Mouse (Mus musculus) heart, postnatal 14 days (tissue): ENCODE results near the gene Spaca6. TPM values are rescaled to one million over a fixed set of nuclear protein-coding genes. Genes with fewer than 3 reads are reported as not detected.
"Not testable (repeated sequence)": the region's sequence is repeated elsewhere in the genome, so short reads cannot be mapped to it uniquely, and the experiment has no call there.

Experiments
- DNase-seq, 2 experiments: peaks; one replicate each; pipeline ENCODE4 v3.0.0; 2021 to 2022
- intact Hi-C: fragments of 180-260 bp; cut with DNase I; formaldehyde crosslinking; loops from one replicate; pipeline ENCODE4 v1.15.1; 2025
- total RNA-seq, 2 experiments: library from RNA; stranded (reverse); gene quantifications; 2 replicates each; pipeline ENCODE4 v1.2.3; 2021

Gene Spaca6
- total RNA-seq, 2 experiments from 2014 or later, result 14.9 to 23.6 TPM

DNA sequence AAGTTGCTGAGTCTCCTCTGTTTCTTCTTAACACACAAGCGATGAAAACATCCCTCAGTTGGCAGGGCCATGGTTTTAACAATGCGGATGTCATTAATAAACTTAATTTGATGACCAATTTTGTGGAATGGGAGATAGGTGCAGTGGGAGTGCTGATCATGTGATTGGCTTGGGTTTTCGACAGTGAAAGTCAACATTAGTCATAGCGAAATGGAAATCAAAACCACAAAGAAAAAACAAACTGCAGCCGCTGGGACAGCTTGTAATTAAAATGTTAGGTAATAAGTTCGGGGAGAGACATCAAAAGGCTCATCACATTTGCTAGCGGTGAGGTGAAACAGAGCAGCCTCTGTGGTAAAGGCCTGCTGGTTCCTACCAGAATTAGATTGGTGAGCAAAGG is 13.8 kb downstream of the Spaca6 start:
- DNase-seq, result no peak
- intact Hi-C loops, result no loop called here

DNA sequence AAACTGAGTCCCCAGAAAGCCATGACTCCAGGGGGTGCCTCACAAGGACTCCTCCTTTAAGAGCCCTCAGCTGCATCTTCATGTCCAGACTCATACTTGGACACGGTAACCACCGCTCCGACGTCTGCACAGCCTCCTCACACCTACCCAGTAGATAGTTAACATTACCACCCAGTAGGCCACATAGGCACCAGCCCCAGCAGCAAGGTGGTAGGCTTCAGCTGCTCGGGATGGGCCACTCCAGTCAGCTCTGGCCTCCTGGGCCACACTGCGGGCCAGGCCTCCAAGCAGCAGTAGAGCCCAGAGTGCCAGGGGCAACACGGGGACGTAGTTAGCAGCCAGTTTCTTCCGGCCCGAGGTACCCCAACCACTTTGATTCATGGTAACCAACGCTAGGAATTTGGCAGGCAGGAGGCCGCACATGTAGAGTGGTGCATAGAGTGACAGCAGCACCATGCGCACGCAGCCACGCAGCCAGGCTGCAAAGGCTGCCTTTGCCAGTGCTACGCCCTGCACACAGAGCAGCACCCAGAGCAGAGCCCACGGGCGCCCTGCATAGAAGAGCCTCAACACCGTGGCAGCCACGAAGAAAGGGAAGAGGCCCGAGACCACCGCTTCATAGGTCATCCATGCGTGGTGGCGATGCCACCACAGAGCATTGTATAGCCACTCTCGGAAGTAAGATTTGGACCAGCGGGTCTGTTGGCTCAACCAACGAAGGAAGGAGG is 16.7 kb downstream of the Spaca6 start:
- no peak for DNase-seq
- intact Hi-C loops, result no loop called here

DNA sequence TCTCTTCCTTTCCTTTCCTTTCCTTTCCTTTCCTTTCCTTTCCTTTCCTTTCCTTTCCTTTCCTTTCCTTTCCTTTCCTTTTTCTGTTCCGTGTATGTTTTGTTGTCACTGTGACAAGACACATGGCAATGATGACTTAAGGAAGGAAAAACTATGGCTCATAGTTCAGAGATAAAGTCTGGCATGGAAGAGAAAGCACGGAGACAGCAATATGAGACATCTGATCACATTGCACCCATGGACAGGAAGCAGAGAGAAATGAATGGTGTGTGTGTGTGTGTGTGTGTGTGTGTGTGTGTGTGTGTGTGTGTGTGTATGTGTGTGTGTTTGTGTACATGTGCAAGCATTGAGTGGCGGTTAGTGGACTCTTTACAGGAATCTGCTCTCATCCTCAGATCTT is 17.6 kb downstream of the Spaca6 start:
- DNase-seq, result not testable (repeated sequence)

DNA sequence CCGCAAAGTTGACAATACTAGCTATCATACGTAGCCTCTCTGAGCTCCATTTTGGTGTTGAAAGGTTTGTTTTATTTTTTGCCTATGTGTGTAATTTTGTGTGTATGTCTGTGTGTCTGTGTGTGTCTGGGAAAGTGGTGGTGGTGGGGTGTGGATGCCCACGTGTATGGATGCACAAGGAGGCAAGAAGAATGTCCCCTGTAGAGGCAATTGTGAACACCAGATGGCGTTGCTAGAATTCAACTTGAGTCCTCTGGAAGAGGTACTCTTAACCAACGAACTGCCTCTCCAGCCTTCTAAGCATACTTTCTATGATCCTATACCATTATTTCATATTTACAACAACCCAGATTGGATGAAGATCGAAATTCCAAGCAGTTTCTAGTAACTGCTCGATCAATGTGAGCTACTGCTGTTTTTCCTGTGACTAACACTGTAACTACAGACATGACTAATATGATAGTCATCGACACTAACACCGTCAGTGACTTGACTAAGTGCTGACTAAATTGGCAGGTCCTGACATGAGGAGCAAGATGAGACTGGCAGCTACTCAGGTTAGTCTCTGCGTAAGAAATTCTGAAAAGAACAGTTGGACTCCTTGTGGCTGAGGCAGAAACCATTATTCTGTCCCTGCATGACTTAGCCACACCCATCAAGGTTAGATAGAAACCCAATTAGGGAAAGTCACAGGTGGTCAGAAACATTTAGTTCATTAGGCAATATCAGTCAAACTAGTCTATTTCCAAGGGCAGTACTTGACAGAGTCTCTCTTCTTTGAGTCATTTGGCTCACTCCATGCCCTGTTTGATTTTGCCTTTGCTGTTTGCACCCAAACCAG is 18.4 kb downstream of the Spaca6 start:
- intact Hi-C loops, result no loop called here
- DNase-seq, result no peak

More for the DNA sequence above, 17.6 kb downstream of the Spaca6 start:
- intact Hi-C loops, result not testable (repeated sequence)

DNA sequence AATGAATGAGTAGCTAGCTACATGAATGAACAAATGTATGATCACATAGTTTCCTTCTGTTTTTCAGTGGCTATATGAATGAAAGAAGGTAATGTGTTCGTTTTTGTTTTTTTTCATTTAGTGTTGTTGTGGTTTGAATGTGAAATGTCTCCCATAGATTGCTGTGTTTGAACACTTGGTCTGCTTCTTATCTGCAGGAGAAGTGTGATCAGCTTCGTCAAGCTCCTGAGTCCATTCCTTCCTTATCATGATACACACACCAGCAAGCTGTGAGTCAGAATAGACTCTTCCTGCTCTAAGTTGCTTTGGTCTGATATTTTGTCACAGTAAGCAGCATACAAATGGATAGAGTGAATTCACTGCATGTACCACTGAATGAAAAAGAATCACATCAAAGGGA is 22.0 kb downstream of the Spaca6 start:
- DNase-seq, result no peak
- intact Hi-C loops, result no loop called here

DNA sequence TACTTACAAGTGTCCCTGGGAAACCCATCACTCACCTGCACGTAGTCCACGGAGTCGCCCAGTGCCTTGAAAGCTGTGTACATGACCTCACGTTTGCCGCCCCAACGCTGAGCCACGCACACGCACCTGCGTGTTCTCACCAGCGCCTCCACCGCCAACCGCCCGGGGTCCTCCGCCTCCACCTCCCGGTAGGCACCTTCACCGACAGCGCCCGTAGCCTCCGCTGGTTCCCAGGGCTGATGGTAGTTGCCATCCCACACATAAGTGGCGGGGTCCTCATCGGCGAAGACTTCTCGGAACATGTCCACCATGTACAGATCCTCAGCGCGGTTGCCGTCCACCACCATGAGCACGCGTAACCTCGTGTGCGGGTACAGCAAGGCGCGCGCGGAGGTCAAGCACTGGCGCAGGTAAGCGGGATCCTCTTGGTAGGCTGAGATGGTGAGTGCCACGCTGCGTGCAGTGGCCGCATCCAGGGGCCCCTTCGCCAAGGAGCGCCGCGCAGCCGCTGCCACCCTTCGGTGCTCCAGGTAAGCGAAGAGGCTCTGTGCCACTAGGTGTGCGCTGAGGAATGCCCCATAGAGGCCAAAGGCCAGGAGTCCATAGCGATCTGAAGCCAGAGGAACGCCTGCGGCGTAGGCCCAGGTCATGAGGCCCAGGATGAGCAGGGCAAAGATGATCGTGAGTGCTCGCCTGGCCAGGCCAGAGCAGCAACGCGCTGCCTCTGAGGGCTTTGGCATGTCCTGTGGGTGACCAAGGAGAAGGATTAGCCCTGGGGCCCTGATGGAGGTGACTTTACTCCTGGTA is 23.2 kb downstream of the Spaca6 start:
- no peak for DNase-seq
- intact Hi-C loops, result loop anchor here (5.0 kb wide), 1 partner anchor 47 kb away; no protein-coding TSS in a partner anchor

DNA sequence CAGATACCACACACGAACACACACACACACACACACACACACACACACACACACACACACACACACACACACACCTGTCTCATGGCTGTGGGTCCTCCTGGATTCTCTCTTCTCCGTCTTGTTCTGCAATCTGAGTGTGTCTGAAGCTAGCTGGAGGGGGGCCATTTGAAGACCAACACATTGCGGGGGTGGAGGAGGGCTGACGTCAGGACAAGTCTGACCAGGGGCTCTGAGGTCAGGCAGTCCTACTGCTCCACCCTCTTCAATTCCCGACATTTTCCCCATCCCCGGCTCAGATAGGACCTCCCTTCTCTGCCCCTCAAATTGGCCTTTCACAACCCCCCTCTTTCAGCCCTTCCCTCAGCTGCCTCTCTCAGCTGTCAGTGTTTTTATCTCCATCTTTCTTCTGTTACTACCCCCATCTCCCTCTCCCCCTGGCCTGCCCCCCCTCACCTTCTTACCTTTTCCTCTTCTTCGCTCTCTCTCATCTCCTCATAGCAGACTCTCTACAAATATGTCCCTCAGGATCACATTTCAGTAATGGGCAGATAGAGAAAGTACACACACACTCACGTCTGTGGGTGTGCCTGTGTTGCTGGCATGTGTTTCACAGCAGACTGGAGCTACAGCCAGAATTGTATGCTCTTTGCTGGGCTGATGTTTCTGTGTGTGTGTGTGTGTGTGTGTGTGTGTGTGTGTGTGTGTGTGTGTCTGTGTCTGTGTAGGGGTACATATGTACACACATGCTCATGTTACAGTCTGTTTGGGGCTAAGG is 28.3 kb downstream of the Spaca6 start, which contains the start of gene Has1:
Gene Has1, minus strand, starts transcription at position 142 of the 775 bp plus-strand sequence.
- no peak for DNase-seq
- intact Hi-C loops, result no loop called here

DNA sequence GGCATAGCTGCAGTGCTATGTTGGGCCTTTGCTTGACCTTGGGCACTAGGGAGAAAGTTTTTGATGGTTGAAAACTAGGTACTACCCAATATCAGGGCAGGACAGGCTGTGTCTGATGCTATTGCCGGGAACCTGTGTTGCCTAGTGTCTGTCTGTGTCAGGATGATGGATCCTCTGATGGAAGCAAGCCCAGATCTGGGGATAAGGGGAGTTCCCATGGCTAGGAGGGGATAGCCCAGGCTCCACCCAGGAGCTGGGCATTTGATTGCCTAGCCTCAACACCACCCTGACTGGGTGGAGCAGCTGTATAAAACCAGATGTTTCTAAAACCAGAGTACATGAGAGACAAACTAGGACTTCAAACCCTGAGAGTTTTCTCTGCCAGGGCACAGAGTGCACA is 29.7 kb downstream of the Spaca6 start:
- no peak for DNase-seq
- intact Hi-C loops, result no loop called here

DNA sequence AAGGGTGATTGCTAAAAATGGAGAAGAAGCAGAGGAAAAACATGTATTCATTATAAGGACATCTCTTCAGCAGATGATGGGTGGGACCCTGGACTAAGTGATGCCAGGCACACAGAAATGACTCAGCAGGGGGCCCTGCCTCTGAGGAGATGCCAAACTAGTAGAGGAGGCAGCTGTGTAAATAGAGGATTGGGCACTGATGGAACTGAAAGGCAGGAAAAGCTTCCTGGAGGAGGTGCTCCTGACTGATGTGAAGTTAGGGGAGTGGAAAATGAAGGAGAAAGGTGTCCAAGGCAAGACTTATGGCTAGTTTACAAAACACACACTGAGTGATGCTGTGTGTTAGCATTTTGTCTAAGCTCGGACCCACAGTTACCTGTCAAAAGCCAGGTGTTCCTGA is 30.5 kb downstream of the Spaca6 start:
- no peak for DNase-seq
- intact Hi-C loops, result no loop called here

DNA sequence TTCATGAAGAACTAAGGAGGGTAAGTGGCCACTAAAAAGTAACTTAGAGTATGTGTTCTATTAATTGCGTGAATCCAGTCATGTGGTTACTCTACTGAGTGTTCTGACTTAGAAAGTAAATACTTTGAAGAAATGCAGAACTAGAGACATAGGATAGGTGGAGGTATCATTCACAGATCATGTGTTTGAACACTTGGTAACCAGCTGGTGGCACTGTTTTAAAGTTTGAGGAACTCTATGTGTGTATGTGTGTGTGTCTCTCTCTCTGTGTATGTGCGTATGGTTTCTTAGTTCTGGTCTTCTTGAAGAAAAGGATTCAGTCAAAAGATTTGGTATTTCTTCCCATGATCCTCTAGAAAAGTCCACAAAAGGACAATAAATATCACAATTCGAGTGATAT is 33.2 kb downstream of the Spaca6 start:
- intact Hi-C loops, result no loop called here
- no peak for DNase-seq

DNA sequence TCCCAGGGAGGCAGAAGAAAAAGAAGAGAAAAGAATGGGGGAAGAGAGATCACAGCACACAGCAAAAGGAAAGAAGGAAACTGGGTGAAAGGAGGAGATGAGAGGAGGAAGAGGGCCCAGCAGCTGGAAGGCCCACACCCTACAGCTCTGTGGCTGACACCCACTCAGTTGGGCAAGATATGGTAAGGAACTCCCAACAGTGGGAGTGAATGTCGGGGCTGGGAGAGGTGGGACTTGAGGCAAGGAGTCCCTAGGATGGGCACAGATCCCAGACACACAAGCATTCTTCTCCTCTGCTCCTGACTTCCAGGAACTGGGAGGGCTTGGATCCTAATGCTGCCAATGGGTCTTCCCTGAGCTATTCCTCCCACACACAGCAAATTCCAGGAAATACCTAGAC is 35.4 kb downstream of the Spaca6 start:
- peak in 1 of 2 experiments; percentile 23 for DNase-seq
- intact Hi-C loops, result no loop called here

DNA sequence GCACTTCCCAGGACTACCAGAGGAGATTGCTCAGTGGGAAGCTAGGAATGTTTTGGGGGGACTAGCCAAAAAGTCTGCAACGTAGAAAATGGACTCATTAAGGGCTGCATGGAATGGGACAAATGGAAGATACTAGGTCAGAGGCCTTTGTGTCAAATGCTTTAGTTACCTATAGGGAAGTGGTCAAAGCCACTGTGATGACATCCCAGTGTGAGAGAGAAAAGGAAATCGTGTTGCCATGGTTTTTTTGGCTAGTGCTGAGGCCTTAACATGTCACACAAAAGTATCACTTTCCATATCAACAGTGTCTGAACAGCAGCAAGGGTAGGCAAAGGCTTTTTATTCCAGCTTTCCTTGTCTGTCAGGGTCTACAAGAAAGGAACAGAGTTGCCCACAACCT is 38.2 kb downstream of the Spaca6 start:
- intact Hi-C loops, result no loop called here
- DNase-seq, result no peak

DNA sequence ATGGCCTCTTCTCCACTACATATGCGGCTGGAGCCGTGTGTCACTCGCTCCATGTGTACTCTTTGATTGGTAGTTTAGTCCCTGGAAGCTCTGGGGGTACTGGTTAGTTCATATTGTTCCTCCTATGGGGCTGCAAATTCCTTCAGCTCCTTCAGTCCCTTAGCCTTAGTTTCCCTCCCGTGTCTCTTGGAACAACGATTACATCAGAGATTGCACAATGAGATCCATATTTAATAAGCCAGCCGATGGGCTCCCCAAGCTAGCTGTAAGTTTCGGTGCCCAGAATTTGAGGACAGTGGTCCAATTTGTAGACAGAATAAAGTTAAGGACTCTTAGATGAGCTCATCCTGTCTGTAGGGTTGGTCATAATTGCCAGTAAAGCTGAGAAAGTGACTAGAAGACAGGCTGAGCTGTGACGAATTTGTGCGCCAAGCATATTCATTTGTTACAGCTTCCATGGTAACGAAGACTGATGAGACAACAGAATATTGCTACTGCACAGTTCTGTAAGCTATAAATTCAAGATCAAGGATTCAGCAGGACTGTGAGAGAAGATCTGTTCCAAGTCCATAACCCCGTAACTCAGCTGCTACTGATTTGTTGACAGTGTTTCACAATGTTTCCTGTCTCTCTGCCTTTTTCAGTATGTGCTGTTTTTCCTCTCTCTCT is 40.0 kb downstream of the Spaca6 start:
- no peak for DNase-seq
- intact Hi-C loops, result no loop called here

DNA sequence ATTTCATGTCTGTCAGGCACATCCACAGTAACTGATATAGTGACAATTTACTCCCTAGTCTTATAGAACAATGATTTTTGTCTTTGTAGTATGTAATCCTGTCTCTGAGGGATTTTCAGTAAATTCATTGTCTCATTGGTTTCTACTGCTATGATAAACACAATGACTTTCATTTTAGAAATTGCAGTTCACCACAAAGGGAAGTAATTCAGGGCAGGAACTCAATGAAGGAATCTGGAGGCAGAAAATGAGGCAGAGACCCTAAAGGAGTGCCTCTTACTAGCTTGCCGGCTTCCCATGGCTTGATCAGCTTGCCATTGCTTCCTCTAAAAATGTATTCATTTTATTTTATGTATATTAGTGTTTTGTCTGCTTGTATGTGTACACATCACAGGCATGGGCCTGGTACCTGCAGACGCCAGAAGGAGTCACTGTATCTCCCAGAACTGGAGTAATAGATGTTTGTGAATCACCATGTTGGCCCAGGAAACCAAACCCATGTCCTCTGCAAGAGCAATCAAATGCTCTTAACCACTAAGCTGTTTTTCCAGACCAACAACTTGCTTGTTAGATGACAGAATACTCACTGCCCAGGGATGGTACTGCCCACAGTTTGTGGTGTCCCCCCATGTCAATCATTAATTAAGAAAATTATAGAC is 44.1 kb downstream of the Spaca6 start:
- no peak for DNase-seq
- intact Hi-C loops, result no loop called here

DNA sequence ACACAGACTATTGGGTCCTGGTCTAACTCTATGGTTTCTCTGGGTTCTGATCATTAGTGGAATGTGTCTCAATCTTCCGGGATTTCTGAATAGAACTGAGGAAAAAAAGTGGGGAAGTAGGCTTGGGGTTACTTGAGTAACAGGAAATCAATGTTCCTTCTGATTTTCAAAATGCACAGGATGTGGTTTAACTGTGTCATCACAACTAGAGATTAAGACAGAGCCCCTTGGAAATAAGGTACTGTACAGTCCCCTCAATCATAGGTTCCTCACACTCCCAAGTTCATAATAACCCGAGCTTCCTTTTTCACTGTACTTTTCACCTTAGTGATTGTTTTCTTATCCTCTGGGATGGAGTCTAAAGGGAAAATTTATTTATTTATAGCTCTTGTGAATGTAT is 44.7 kb downstream of the Spaca6 start:
- no peak for DNase-seq
- intact Hi-C loops, result no loop called here

DNA sequence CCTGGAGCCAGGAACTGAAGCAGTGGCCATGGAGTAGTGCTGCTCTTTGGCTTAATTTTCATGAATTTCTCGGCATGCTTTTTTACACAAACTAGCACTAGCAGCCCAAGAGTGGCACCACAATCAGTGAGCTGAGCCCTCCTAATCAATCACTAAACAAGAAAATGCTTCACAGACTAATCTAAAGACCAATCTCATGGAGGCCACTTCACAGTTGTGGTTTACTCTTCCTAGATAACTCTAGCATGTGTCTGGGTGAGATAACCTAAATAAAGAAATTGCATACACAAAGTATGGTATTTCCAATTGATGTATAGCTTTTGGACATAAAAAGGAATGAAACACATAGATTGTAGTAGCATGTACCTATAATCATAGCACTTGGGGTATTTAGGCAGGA is 52.4 kb downstream of the Spaca6 start:
- DNase-seq, result no peak
- intact Hi-C loops, result no loop called here

DNA sequence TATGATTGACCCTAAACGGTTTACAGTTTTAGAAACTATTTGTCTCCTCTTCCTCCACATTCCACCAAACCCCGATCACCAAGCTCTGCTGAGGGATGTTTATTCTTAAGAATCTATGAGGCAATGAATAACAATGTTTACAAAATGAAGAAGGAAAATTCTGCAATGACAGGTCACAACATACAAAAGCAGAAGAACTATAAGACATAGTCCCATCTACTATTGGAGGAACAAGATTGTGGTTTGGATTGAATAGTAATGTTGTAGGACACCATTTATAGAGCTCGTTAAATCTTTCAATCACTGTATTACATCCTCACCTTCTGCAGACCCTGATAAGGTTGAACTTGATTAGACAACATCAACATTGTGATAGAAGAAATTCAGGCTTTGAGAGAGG is 55.7 kb downstream of the Spaca6 start:
- no peak for DNase-seq
- intact Hi-C loops, result no loop called here

DNA sequence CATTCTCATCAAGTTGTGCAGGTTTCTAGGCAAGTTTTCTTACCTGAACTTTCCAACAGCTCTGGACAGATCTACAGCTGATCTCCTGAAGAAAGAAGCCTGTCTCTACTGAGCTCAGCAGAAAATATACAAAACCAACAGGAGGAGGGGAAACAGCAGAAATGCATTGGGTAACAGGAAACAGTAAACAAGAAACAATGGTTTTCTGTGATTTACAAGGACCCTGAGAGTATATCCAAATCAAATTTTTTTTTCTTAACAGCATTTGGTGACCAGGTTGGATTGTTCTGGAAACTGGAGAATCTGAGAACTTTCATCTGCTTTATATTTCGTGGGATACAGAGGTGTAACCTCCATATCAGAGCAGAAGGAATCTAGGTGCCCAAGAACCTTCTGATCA is 56.9 kb downstream of the Spaca6 start, which contains the start of gene Fpr1:
Gene Fpr1, minus strand, starts transcription at position 101 of the 400 bp plus-strand sequence.
- intact Hi-C loops, result no loop called here
- no peak for DNase-seq

DNA sequence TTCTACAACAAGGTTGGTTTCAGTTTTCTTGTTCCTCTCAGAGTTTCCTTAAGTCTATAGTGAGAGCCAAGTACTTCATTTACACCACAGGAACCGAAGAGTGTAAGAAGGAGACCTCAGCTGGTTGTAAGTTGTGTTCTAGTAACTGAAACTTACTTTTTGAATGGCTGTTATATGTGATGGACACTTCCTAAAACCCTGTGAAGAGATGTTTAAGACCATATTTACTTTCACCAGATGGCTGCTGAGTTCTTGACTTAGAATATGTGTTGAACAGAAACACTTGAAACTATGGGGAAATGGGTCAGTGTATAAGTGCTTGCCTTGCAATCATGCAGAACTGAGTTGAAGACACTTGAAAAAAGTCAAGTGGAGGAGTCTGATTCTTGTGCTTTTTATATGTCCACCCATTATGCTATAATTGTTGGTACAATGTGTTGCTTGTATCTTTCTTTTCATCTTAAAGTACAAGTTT is 60.9 kb downstream of the Spaca6 start, which contains the start of the genes Fpr2 and Fpr3:
Gene Fpr2, plus strand, starts transcription at position 51 of the 475 bp plus-strand sequence.
Gene Fpr3, plus strand, starts transcription at position 79 of the 475 bp plus-strand sequence.
- no peak for DNase-seq
- intact Hi-C loops, result no loop called here
